ENCODE assay signal across 23 mouse cellular contexts in the genomic region with DNA sequence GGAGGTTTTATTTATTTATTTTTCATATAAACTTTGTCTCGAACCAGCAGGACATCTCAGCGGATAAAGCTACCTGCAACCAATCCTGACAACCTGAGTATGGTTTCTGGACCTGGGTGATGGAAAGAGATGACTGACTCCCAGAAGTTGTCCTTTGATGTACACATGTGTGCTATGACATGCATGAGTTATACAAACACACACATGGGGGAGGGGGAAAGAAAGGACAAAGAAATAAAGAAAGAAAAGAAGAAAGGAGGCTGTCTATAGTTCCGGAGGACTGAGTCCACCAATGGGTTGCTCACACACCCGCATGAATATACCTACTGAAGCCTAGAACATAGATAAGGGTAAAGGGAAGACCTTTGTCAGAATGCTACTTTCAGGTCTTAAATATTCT.
DNase-seq lines count a peak whose midpoint lies in the region; ATAC-seq lines count a peak whose summit lies in the region.
"Had no signal": no experiment of that assay in that cellular context is flagged by ENCODE, and none has a peak within 500 bp of the region (broad histone marks: within the 10 kb centered on the region; RNA-seq: fewer than 3 reads in every experiment).

No protein-coding gene starts in this region.

- WGBS in hindbrain, embryonic 11.5 days = 90% methylated on average over 4 of the region's 4 CpGs
- WGBS in hindbrain, embryonic 13.5 days = 85% methylated on average over 4 of the region's 4 CpGs
- 89% methylated on average over 4 of the region's 4 CpGs for WGBS in neural tube, embryonic 11.5 days
- 76% methylated on average over 4 of the region's 4 CpGs for WGBS in forebrain, embryonic 14.5 days

- no peaks in the 10 kb centered on the region for H3K36me3 ChIP-seq in hindbrain, embryonic 11.5 days (ENCODE audit: control insufficient read depth, insufficient read depth, low read length)
- H3K36me3 ChIP-seq in hindbrain, embryonic 13.5 days = no peaks in the 10 kb centered on the region
- no peaks in the 10 kb centered on the region; the same call in 1 of the 2 replicates for H3K36me3 ChIP-seq in neural tube, embryonic 11.5 days (ENCODE audit: control insufficient read depth, insufficient read depth, low read length)
- no peaks in the 10 kb centered on the region for H3K36me3 ChIP-seq in forebrain, embryonic 14.5 days (ENCODE audit: control insufficient read depth, insufficient read depth, low read length)
- H3K36me3 ChIP-seq: embryonic facial prominence, embryonic 15.5 days; heart, embryonic 13.5 days; hindbrain, embryonic 12.5 days had no signal

- H3K4me3 ChIP-seq in hindbrain, embryonic 11.5 days (ENCODE audit: low read depth, low read length) = no peak overlapping the region
- H3K4me3 ChIP-seq in hindbrain, embryonic 13.5 days = no peak overlapping the region
- H3K4me3 ChIP-seq in neural tube, embryonic 11.5 days (ENCODE audit: low read depth, low read length) = no peak overlapping the region
- H3K4me3 ChIP-seq in forebrain, embryonic 14.5 days (ENCODE audit: low read depth, low read length) = no peak overlapping the region
- H3K4me3 ChIP-seq: embryonic facial prominence, embryonic 15.5 days; erythroblast, embryonic 14.5 days; heart, embryonic 13.5 days; hindbrain, embryonic 12.5 days had no signal

- no peak overlapping the region for H3K27ac ChIP-seq in hindbrain, embryonic 11.5 days (ENCODE audit: low read depth, low read length)
- no peak overlapping the region for H3K27ac ChIP-seq in hindbrain, embryonic 13.5 days
- no peak overlapping the region for H3K27ac ChIP-seq in neural tube, embryonic 11.5 days (ENCODE audit: low read depth, low read length)
- no peak overlapping the region for H3K27ac ChIP-seq in forebrain, embryonic 14.5 days (ENCODE audit: low read depth, low read length)
- H3K27ac ChIP-seq: embryonic facial prominence, embryonic 15.5 days; heart, embryonic 13.5 days; hindbrain, embryonic 12.5 days; hindbrain, postnatal 0 days had no signal

- H3K4me1 ChIP-seq in hindbrain, embryonic 11.5 days (replicated peaks; ENCODE audit: control insufficient read depth, insufficient read depth, low read length) = no peaks in the 10 kb centered on the region
- 0 out of 2 replicates have a peak, but pooled peaks cover 4% of the 10 kb centered on the region for H3K4me1 ChIP-seq in hindbrain, embryonic 13.5 days (replicated peaks)
- H3K4me1 ChIP-seq in neural tube, embryonic 11.5 days (ENCODE audit: control insufficient read depth, insufficient read depth, low read length) = no peaks in the 10 kb centered on the region
- peaks cover 9% of the 10 kb centered on the region for H3K4me1 ChIP-seq in forebrain, embryonic 14.5 days (ENCODE audit: control insufficient read depth, insufficient read depth, low read length)

- no peaks in the 10 kb centered on the region for H3K27me3 ChIP-seq in hindbrain, embryonic 11.5 days (ENCODE audit: control insufficient read depth, insufficient read depth, low read length)
- no peaks in the 10 kb centered on the region for H3K27me3 ChIP-seq in hindbrain, embryonic 13.5 days
- no peaks in the 10 kb centered on the region for H3K27me3 ChIP-seq in neural tube, embryonic 11.5 days (ENCODE audit: control insufficient read depth, insufficient read depth, low read length)
- H3K27me3 ChIP-seq in forebrain, embryonic 14.5 days (replicated peaks; ENCODE audit: control insufficient read depth, insufficient read depth, low read length) = no peaks in the 10 kb centered on the region
- H3K27me3 ChIP-seq: CH12.LX; embryonic facial prominence, embryonic 15.5 days; heart, embryonic 13.5 days; hindbrain, embryonic 12.5 days; Patski had no signal

- DNase-seq in hindbrain, embryonic 11.5 days (ENCODE audit: low spot score) = no peak
- no peak for DNase-seq in neural tube, embryonic 11.5 days (ENCODE audit: low spot score)
- no peak for DNase-seq in neural tube, embryonic 10.5 days (ENCODE audit: extremely low spot score, low spot score)
- DNase-seq in forebrain, embryonic 14.5 days (ENCODE audit: low spot score) = no peak
- DNase-seq in adrenal gland, postnatal 36 days = no peak
- DNase-seq: adrenal gland, adult 2 months; adrenal gland, postnatal 25 days; cerebellum, adult 11 months; cerebellum, adult 8-10 months; cerebellum, postnatal 14 days; embryo, embryonic 11 days; gastrocnemius, postnatal 36 days; heart, adult 11 months; heart, postnatal 36 days had no signal

- H3K9me3 ChIP-seq in hindbrain, embryonic 11.5 days (ENCODE audit: control insufficient read depth, low read length) = no peaks in the 10 kb centered on the region
- H3K9me3 ChIP-seq in hindbrain, embryonic 13.5 days = no peaks in the 10 kb centered on the region
- H3K9me3 ChIP-seq in neural tube, embryonic 11.5 days (ENCODE audit: control insufficient read depth, low read length) = no peaks in the 10 kb centered on the region
- no peaks in the 10 kb centered on the region for H3K9me3 ChIP-seq in forebrain, embryonic 14.5 days (replicated peaks; ENCODE audit: control insufficient read depth, low read length)
- H3K9me3 ChIP-seq: embryonic facial prominence, embryonic 15.5 days; heart, embryonic 13.5 days; hindbrain, embryonic 12.5 days had no signal

- H3K4me2 ChIP-seq in hindbrain, embryonic 11.5 days (replicated peaks; ENCODE audit: low read depth, low read length) = no peak overlapping the region
- H3K4me2 ChIP-seq in hindbrain, embryonic 13.5 days = no peak overlapping the region
- no peak overlapping the region for H3K4me2 ChIP-seq in neural tube, embryonic 11.5 days (ENCODE audit: low read depth)
- H3K4me2 ChIP-seq in forebrain, embryonic 14.5 days (ENCODE audit: low read length) = no peak overlapping the region
- H3K4me2 ChIP-seq: embryonic facial prominence, embryonic 15.5 days; heart, embryonic 13.5 days; hindbrain, embryonic 12.5 days had no signal

- ATAC-seq in hindbrain, embryonic 11.5 days (ENCODE audit: low FRiP score) = peak; percentile 17; the same call in 1 of the 2 replicates
- no peak for ATAC-seq in hindbrain, embryonic 13.5 days (ENCODE audit: low FRiP score)
- ATAC-seq in neural tube, embryonic 11.5 days (ENCODE audit: insufficient read depth, low FRiP score, low TSS enrichment) = peak; percentile 45; the same call in 1 of the 2 replicates
- ATAC-seq in forebrain, embryonic 14.5 days = peak; percentile 37
- ATAC-seq: activated CD4-positive, CD25-positive, alpha-beta regulatory T cell, adult 4 months; Patski had no signal

- no peak overlapping the region for H3K9ac ChIP-seq in hindbrain, embryonic 11.5 days (ENCODE audit: low read depth, low read length)
- no peak overlapping the region for H3K9ac ChIP-seq in hindbrain, embryonic 13.5 days
- no peak overlapping the region for H3K9ac ChIP-seq in neural tube, embryonic 11.5 days (ENCODE audit: low read length)
- no peak overlapping the region for H3K9ac ChIP-seq in forebrain, embryonic 14.5 days (ENCODE audit: low read length)
- H3K9ac ChIP-seq: embryonic facial prominence, embryonic 15.5 days; heart, embryonic 13.5 days; hindbrain, embryonic 12.5 days had no signal
